Mouse (Mus musculus) forebrain, embryonic 16.5 days (tissue): Measurements from ENCODE around the gene Vmn2r79. TPM values are rescaled to one million over a fixed set of nuclear protein-coding genes. Genes with fewer than 3 reads are reported as not detected.
"Not testable (repeated sequence)": the region's sequence is repeated elsewhere in the genome, so short reads cannot be mapped to it uniquely, and the experiment has no call there.

Experiments
- ATAC-seq: fragments of 200-750 bp; cut with Nextera tagmentation; 2 replicates; pipeline ENCODE4 v1.8.0; 2017; ENCODE audit warnings: mild to moderate bottlenecking, moderate library complexity
- H3K27ac ChIP-seq: fragments of 300-500 bp; sonication (generic); 2 replicates; pipeline ENCODE4 v1.5.1; 2014; ENCODE audit warnings: low read length, control low read depth
- H3K27me3 ChIP-seq: fragments of 300-500 bp; sonication (generic); replicated peaks from 2 replicates; pipeline ENCODE4 v1.6.1; 2014; ENCODE audit warnings: low read length; ENCODE audit not compliant: control insufficient read depth, insufficient read depth
- H3K36me3 ChIP-seq: fragments of 300-500 bp; sonication (generic); 2 replicates; pipeline ENCODE4 v1.6.1; 2014; ENCODE audit not compliant: control insufficient read depth, insufficient read depth
- H3K4me1 ChIP-seq: fragments of 300-500 bp; sonication (generic); replicated peaks from 2 replicates; pipeline ENCODE4 v1.6.1; 2014; ENCODE audit warnings: low read length; ENCODE audit not compliant: control insufficient read depth, insufficient read depth
- H3K4me2 ChIP-seq: fragments of 300-500 bp; sonication (generic); 2 replicates; pipeline ENCODE4 v1.6.1; 2014; ENCODE audit warnings: mild to moderate bottlenecking, low read length, control low read depth
- H3K4me3 ChIP-seq: fragments of 300-500 bp; sonication (generic); replicated peaks from 2 replicates; pipeline ENCODE4 v1.5.1; 2014; ENCODE audit warnings: mild to moderate bottlenecking, low read length, control low read depth
- H3K9ac ChIP-seq: fragments of 300-500 bp; sonication (generic); replicated peaks from 2 replicates; pipeline ENCODE4 v1.6.1; 2014; ENCODE audit warnings: low read depth, low read length, control low read depth
- H3K9me3 ChIP-seq: fragments of 300-500 bp; sonication (generic); 2 replicates; pipeline ENCODE4 v1.6.1; 2016; ENCODE audit warnings: low read length; ENCODE audit not compliant: control insufficient read depth
- WGBS: fragments of 180-500 bp; shearing (Covaris S2); extraction: QIAGEN DNeasy Blood & Tissue Kit; methylation state at CpG from one replicate; pipeline ENCODE4 v1.1.7; 2014; 5-methylcytosine and 5-hydroxymethylcytosine counted together
- polyA plus RNA-seq: library from polyadenylated mRNA; unstranded; fragments of >200 nt; fragmentation: Nextera tagmentation; extraction: Ambion mirVana; gene quantifications from 2 replicates; pipeline ENCODE4 v1.2.1, GENCODE M21; 2015

Vmn2r79 gene
- polyA plus RNA-seq, result not detected in 2 replicates

GRCm38 (mm10) chr7:86995815-86996214 lies at the start of gene Vmn2r79:
Gene Vmn2r79, plus strand, starts transcription at chr7:86996115.
- not testable (repeated sequence) for H3K27ac ChIP-seq, H3K9me3 ChIP-seq, H3K4me2 ChIP-seq, H3K36me3 ChIP-seq, H3K4me3 ChIP-seq, H3K27me3 ChIP-seq, H3K9ac ChIP-seq, H3K4me1 ChIP-seq, ATAC-seq
- WGBS, result 98% methylated on average over 1 of the region's 1 CpGs

- Histone ChIP-seq H3K9ac (no peak overlapping the region), H3K27ac (no peak overlapping the region), H3K27me3 (no peaks in the 10 kb centered on the region), H3K9me3 (no peaks in the 10 kb centered on the region), H3K4me3 (no peak overlapping the region), H3K4me1 (no peaks in the 10 kb centered on the region), H3K4me2 (no peak overlapping the region), H3K36me3 (no peaks in the 10 kb centered on the region)
- no peak for ATAC-seq
- WGBS, result 82% methylated on average over 1 of the region's 1 CpGs
Measured at GRCm38 (mm10) chr7:86994700-86995099, 1.2 kb upstream of the Vmn2r79 start.

- not testable (repeated sequence) for H3K27me3 ChIP-seq, H3K4me3 ChIP-seq, H3K4me2 ChIP-seq, H3K9me3 ChIP-seq, H3K9ac ChIP-seq, ATAC-seq, H3K4me1 ChIP-seq, H3K27ac ChIP-seq, H3K36me3 ChIP-seq
Measured at GRCm38 (mm10) chr7:87026486-87026885, 30.6 kb downstream of the Vmn2r79 start.

GRCm38 (mm10) chr7:87063576-87063975 lies 67.7 kb downstream of the Vmn2r79 start:
- H3K9me3 ChIP-seq, result no peaks in the 10 kb centered on the region

More at GRCm38 (mm10) chr7:87063576-87063975, 67.7 kb downstream of the Vmn2r79 start:
- WGBS, result 90% methylated on average over 4 of the region's 4 CpGs
- H3K27me3 ChIP-seq, result no peaks in the 10 kb centered on the region
- H3K27ac ChIP-seq, result no peak overlapping the region
- H3K36me3 ChIP-seq, result no peaks in the 10 kb centered on the region
- no peak overlapping the region for H3K4me3 ChIP-seq
- H3K9ac ChIP-seq, result no peak overlapping the region
- H3K4me2 ChIP-seq, result no peak overlapping the region
- no peaks in the 10 kb centered on the region for H3K4me1 ChIP-seq
- ATAC-seq, result no peak

Other genes with a start within 250 kb of the Vmn2r79 start
- gene Folh1, start 220.2 kb upstream of the Vmn2r79 start, polyA plus RNA-seq, result 0.45 and 0.75 TPM in 2 replicates
- not detected in 2 replicates for gene Vmn2r77, start 201.1 kb upstream of the Vmn2r79 start, polyA plus RNA-seq
- not detected in 2 replicates for gene Vmn2r78, start 81.0 kb upstream of the Vmn2r79 start, polyA plus RNA-seq
- gene Nox4, start 250.0 kb downstream of the Vmn2r79 start, polyA plus RNA-seq, result 1.4 and 1.8 TPM in 2 replicates